Mouse (Mus musculus) E14TG2a.4 (cell line): Measurements from ENCODE around the gene A930009A15Rik.

Source experiments
- CTCF ChIP-seq: conservative IDR thresholded peaks from 2 replicates; pipeline ENCODE4 v1.5.1; 2014; ENCODE audit warnings: low read length
- NANOG ChIP-seq: IDR thresholded peaks from 2 replicates; pipeline ENCODE4 v1.6.1; 2014; ENCODE audit warnings: borderline replicate concordance, low read length, mixed read lengths
- POU5F1 ChIP-seq: IDR thresholded peaks from 2 replicates; pipeline ENCODE4 v1.6.1; 2014; ENCODE audit warnings: low read length, borderline replicate concordance

DNA sequence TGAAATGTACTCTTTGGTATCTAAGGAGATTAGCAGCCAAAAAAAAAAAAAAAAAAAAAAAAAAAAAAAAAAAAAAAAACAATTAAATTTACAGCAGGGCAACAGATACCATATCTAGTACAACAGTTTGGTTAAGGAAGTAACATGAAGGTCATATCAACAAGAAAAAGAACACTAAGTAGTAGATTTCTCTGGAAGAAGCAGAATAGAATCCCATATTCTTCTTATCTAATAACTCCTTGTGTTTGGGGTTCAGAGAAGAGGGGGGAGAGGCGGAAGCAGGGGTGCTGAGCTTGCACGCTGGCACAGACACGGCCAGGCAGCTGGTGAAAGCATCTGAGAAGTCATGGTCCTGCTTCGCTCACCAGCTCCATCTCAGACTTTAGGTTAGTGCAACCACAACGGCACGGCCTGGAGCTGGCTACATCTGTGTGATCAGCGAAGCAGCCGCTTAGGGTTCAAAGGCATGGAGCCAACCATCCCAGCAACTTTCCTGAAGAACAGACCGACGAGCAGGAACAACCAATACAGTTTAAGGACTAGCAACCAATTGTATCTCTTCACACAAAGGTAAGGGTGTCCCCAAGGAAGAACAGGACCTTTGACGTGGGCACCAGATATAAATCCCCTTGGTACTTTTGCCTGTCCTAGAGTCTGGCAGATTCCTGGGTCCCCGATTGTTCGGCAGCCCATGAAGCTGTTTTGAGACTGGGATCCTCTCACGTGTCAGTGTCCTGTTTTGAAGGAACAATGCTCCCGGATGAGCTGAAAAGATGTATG is at the start of gene A930009A15Rik:
- no peak for TF ChIP-seq CTCF
- no peak for TF ChIP-seq NANOG
- no peak for TF ChIP-seq POU5F1
